Mouse (Mus musculus) ES-Bruce4 (cell line): ENCODE data around the gene Slc12a3.

Source experiments
- CTCF ChIP-seq: IDR thresholded peaks from one replicate; pipeline ENCODE4 v1.8.1; 2011; ENCODE audit warnings: low read depth, low read length
- POLR2A ChIP-seq: IDR thresholded peaks from one replicate; pipeline ENCODE4 v1.8.1; 2011; ENCODE audit warnings: low read length; ENCODE audit not compliant: insufficient read depth

GRCm38 (mm10) chr8:94385506-94386213 lies 56.7 kb downstream of the Slc12a3 start:
- TF ChIP-seq CTCF (no peak), POLR2A (no peak)
